Mouse (Mus musculus): Measurements from ENCODE around the gene Kank1. TPM values are rescaled to one million over a fixed set of nuclear protein-coding genes. Genes with fewer than 3 reads are reported as not detected.

Gene Kank1
- polyA plus RNA-seq, 1 experiment from 2014 or later = 23.5 TPM

DNA sequence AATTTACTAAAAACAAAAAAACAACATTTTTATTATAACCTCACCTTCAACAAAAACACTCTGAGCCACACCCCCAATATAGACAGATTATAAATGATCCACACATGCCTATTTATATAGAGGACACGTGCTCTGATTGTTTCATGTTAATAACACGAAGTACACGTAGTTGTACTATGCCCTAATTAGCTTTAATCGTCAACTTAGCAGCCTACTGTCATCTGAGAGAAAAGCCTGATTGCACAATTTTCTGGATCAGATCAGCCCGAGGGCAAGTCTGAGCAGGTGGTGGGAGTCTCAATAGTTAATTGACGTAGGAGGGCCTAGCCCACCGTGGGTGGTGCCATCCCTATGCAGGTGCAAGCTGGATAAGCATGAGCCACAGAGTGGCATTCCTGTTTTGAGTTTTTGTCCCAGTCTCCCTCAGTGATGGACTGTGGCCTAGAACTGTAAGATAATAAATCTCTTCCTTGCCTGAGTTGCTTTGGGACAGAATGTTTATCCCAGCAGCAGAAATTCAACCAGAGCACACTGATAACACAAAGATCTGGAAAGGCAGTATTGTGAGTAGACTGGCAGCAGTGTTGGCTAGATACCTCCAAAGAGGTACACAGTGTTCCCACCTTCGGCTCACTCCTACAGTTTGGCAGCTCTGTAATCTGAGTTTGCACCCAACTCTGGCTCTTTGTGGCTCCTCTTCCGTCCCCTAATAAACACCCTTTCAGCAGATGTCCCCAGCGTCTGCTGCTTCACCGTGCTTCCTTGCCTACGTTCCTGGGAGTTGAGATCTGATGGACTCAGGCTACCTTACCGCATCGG lies 63.3 kb downstream of the Kank1 start:
- Histone ChIP-seq H3K9me3 (no peaks in the 10 kb centered on the region), H3K27ac (replicated peaks) (no peak overlapping the region), H3K27me3 (replicated peaks; ENCODE audit: low read depth, poor library complexity, severe bottlenecking) (no peaks in the 10 kb centered on the region), H3K36me3 (replicated peaks) (no peaks in the 10 kb centered on the region), H3K4me3 (no peak overlapping the region), H3K4me1 (peaks cover 5% of the 10 kb centered on the region; the same call in 1 of the 2 replicates)
- DNase-seq (ENCODE audit: low spot score) = no peak
- WGBS = 87% methylated on average over 14 of the region's 14 CpGs

DNA sequence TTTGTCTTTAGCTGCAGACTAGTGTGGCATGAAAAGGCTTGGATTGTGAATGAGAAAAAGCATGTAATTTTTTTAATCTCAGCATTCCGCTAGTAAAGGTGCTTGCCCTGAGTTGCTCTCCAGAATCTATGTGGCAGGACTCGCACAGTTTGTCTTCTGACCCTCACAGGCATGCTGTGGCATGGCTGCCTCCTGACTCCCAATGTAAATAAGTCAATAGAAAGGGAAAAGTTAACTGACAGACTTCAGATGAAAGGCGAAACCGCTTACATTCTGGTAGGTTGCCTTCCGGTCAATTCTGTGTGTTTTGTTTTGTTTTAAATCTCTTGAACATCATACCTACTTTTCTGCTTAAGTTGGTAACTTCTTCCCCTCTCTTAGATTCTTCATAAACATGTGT lies 64.4 kb downstream of the Kank1 start:
- Histone ChIP-seq H3K27me3 (replicated peaks; ENCODE audit: low read depth, poor library complexity, severe bottlenecking) (no peaks in the 10 kb centered on the region), H3K4me3 (no peak overlapping the region), H3K36me3 (replicated peaks) (no peaks in the 10 kb centered on the region), H3K27ac (replicated peaks) (no peak overlapping the region), H3K4me1 (peaks cover 5% of the 10 kb centered on the region; the same call in 1 of the 2 replicates), H3K9me3 (no peaks in the 10 kb centered on the region)
- no peak for DNase-seq (ENCODE audit: low spot score)
- WGBS = 73% methylated on average over 5 of the region's 5 CpGs

DNA sequence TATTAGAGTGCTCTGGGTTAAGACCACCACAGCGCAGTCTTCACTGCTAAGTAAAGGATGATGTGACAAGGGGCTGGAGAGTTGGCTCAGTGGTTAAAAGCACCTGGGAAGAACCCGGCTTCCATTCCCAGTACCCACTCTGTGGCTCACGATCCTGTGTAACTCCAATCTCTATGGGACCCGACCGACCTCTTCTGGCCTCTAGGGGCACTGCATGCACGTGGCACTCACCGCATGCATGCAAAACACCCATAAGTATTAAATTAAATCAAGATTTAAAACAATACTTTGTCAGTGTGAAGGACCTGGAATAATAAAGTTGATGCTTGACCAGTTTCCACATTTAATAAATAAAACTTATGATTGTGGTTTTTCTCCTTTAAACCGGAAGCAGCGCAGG lies 69.5 kb downstream of the Kank1 start:
- WGBS = 61% methylated on average over 9 of the region's 9 CpGs
- H3K36me3 ChIP-seq (replicated peaks) = no peaks in the 10 kb centered on the region

GRCm38 (mm10) chr19:25308156-25308555 lies 71.4 kb downstream of the Kank1 start:
- Histone ChIP-seq H3K4me1 (peaks cover 41% of the 10 kb centered on the region), H3K4me3 (no peak overlapping the region), H3K27me3 (replicated peaks; ENCODE audit: low read depth, poor library complexity, severe bottlenecking) (no peaks in the 10 kb centered on the region), H3K9me3 (no peaks in the 10 kb centered on the region), H3K27ac (replicated peaks) (no peak overlapping the region), H3K36me3 (replicated peaks) (no peaks in the 10 kb centered on the region)
- WGBS = 49% methylated on average over 2 of the region's 2 CpGs
- no peak for DNase-seq (ENCODE audit: low spot score)

More for the DNA sequence above, 69.5 kb downstream of the Kank1 start:
- Histone ChIP-seq H3K27ac (replicated peaks) (no peak overlapping the region), H3K9me3 (no peaks in the 10 kb centered on the region), H3K27me3 (replicated peaks; ENCODE audit: low read depth, poor library complexity, severe bottlenecking) (no peaks in the 10 kb centered on the region), H3K4me1 (peaks cover 24% of the 10 kb centered on the region), H3K4me3 (no peak overlapping the region)
- no peak for DNase-seq (ENCODE audit: low spot score)

DNA sequence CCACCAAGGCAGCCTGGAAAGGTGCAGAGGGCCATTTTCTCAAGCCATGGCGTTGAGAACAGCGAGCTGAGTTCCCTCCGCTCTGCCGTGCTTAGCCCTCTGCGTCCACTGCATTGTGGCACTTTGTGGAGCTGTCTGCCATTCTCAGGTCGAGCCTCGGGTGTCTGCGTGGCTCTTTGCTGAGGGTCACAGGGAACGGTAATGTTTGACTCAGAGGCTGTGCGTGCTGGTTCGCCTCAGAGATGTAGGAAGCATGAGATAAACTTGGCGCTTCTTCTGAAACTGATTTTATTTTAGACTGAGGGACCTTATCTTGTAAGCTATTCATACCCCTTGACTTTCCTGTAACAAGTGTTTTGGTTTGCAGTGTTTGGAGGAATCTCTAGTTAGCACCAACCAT lies 72.0 kb downstream of the Kank1 start:
- 35% methylated on average over 12 of the region's 12 CpGs for WGBS
- H3K4me1 ChIP-seq = peaks cover 43% of the 10 kb centered on the region
- DNase-seq (ENCODE audit: low spot score) = no peak
- no peaks in the 10 kb centered on the region for H3K36me3 ChIP-seq (replicated peaks)
- H3K27ac ChIP-seq (replicated peaks) = peak overlapping the region; percentile 24; the same call in 1 of the 2 replicates
- no peaks in the 10 kb centered on the region for H3K27me3 ChIP-seq (replicated peaks; ENCODE audit: low read depth, poor library complexity, severe bottlenecking)
- no peaks in the 10 kb centered on the region for H3K9me3 ChIP-seq
- no peak overlapping the region for H3K4me3 ChIP-seq

- Histone ChIP-seq H3K36me3 (replicated peaks) (no peaks in the 10 kb centered on the region), H3K4me3 (no peak overlapping the region), H3K27ac (replicated peaks) (no peak overlapping the region), H3K27me3 (replicated peaks; ENCODE audit: low read depth, poor library complexity, severe bottlenecking) (no peaks in the 10 kb centered on the region), H3K9me3 (no peaks in the 10 kb centered on the region), H3K4me1 (peaks cover 53% of the 10 kb centered on the region)
- 76% methylated on average over 5 of the region's 5 CpGs for WGBS
- no peak for DNase-seq (ENCODE audit: low spot score)
These were observed 74.2 kb downstream of the Kank1 start for GRCm38 (mm10) chr19:25310989-25311388.

DNA sequence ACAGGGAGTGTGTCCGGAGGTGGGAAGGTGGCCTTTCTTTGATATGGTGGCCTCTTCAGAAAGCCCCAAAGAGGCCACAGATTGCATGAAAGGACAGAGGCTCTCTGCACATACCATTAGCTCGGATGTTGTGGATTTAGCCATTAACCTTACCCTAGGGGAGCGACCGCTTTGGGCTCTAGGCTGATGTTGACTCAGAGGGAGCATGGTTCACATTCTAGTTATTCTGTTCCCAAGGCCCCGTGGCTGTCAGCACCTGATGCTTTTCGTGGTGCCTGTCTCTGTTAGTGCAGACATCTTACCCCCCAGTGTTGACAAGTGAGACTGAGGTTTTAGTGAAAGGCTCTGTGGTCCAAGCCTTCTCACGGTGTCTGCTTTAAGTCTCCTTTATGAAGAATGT lies 74.9 kb downstream of the Kank1 start:
- Histone ChIP-seq H3K36me3 (replicated peaks) (no peaks in the 10 kb centered on the region), H3K4me1 (peaks cover 55% of the 10 kb centered on the region), H3K9me3 (no peaks in the 10 kb centered on the region), H3K27ac (replicated peaks) (no peak overlapping the region), H3K27me3 (replicated peaks; ENCODE audit: low read depth, poor library complexity, severe bottlenecking) (no peaks in the 10 kb centered on the region), H3K4me3 (no peak overlapping the region)
- no peak for DNase-seq (ENCODE audit: low spot score)
- WGBS = 55% methylated on average over 7 of the region's 7 CpGs

- peaks cover 34% of the 10 kb centered on the region for H3K4me1 ChIP-seq
- no peaks in the 10 kb centered on the region for H3K36me3 ChIP-seq (replicated peaks)
- DNase-seq (ENCODE audit: low spot score) = no peak
- H3K9me3 ChIP-seq = no peaks in the 10 kb centered on the region
- 0 out of 2 replicates have a peak overlapping the region, but pooled peaks have one; percentile 19 for H3K27ac ChIP-seq (replicated peaks)
- WGBS = 71% methylated on average over 14 of the region's 14 CpGs
- no peak overlapping the region for H3K4me3 ChIP-seq
- H3K27me3 ChIP-seq (replicated peaks; ENCODE audit: low read depth, poor library complexity, severe bottlenecking) = no peaks in the 10 kb centered on the region
These were observed 78.7 kb downstream of the Kank1 start for GRCm38 (mm10) chr19:25315458-25315889.

DNA sequence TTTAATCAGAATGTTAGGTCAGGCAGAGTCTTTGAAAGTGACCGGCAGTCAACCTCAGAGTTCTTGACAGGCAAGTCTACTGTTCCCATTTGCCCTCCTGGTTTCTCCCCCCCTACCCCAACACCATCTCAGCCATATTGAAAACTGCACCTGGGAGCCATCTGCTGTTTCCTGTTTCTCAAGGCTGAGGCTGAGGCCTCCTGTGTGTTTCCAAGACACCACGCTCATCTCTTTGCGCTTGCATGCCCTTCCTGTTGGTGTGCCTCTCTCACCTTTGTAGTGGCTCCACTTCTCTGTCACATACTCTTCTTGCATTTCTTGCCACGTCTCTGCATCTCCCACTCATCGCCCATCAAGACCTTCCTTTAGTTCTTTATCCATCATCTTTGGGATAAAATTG lies 79.2 kb downstream of the Kank1 start:
- 79% methylated on average over 5 of the region's 5 CpGs for WGBS
- H3K4me3 ChIP-seq = no peak overlapping the region
- no peaks in the 10 kb centered on the region for H3K9me3 ChIP-seq
- H3K27me3 ChIP-seq (replicated peaks; ENCODE audit: low read depth, poor library complexity, severe bottlenecking) = no peaks in the 10 kb centered on the region
- peaks cover 34% of the 10 kb centered on the region for H3K4me1 ChIP-seq
- no peak overlapping the region for H3K27ac ChIP-seq (replicated peaks)
- no peak for DNase-seq (ENCODE audit: low spot score)
- no peaks in the 10 kb centered on the region for H3K36me3 ChIP-seq (replicated peaks)

GRCm38 (mm10) chr19:25324265-25324664 lies 87.5 kb downstream of the Kank1 start:
- Histone ChIP-seq H3K9me3 (no peaks in the 10 kb centered on the region), H3K36me3 (replicated peaks) (no peaks in the 10 kb centered on the region), H3K4me1 (peaks cover 16% of the 10 kb centered on the region; the same call in 1 of the 2 replicates), H3K4me3 (no peak overlapping the region), H3K27me3 (replicated peaks; ENCODE audit: low read depth, poor library complexity, severe bottlenecking) (no peaks in the 10 kb centered on the region), H3K27ac (replicated peaks) (no peak overlapping the region)
- WGBS = 82% methylated on average over 7 of the region's 7 CpGs
- no peak for DNase-seq (ENCODE audit: low spot score)

DNA sequence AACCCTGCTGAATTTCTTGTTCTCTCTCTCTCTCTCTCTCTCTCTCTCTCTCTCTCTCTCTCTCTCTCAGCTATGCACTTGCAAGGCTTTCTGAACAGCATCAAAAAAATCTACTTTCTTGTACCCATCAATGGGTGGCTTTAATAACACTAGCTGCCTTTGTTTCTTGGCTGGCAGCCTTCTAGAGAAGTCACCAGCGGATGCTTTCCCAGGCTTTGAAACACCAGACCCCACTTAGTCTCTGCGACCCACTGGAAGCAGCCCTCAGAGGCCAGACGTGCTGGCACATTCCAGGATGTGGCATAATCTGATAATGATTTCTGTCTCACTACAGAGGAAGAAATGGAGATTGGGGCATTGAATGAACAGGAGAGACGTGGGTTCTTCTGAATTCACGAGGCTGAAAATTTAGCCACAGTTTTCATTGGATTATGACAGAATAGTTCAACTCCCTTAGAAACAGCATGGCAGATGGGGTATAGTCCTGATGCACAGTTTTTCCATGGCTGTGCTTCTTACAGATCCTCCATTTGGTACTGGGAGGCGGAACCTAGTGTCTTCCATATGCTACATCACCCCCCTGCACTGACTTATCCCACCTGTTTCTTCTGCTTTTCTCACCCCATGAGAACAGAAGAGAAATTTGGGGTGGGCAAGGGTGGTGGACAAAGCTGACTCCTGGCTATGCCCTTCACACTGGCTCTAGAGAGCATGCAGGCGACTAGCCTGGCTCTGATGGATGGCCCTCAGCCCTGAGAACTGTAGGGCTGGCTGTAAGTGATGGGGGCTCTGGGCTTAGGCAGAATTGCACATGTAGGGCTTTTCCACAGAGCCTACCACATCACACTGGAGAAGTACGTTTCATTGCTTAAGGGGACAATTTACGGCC lies 88.6 kb downstream of the Kank1 start:
- Histone ChIP-seq H3K9me3 (no peaks in the 10 kb centered on the region), H3K4me3 (no peak overlapping the region), H3K27ac (replicated peaks) (no peak overlapping the region), H3K36me3 (replicated peaks) (no peaks in the 10 kb centered on the region), H3K27me3 (replicated peaks; ENCODE audit: low read depth, poor library complexity, severe bottlenecking) (no peaks in the 10 kb centered on the region), H3K4me1 (peaks cover 16% of the 10 kb centered on the region; the same call in 1 of the 2 replicates)
- 75% methylated on average over 9 of the region's 9 CpGs for WGBS
- DNase-seq (ENCODE audit: low spot score) = no peak

DNA sequence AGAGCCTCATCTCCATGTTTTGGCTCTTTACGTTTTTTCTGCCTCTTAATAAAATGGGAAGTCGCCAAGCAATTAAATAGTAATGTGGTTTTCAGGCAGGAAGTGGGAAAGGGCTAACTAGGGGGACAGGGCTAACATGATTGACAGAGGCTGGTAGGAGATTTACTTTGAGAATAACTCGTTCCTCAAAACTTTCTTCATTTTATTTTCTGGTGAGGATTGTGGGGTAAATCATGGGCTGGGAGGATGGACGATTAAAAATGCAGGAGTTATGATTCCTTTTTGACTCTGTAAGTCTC lies 89.2 kb downstream of the Kank1 start:
- 77% methylated on average over 4 of the region's 4 CpGs for WGBS
- Histone ChIP-seq H3K4me3 (no peak overlapping the region), H3K27me3 (replicated peaks; ENCODE audit: low read depth, poor library complexity, severe bottlenecking) (no peaks in the 10 kb centered on the region), H3K9me3 (no peaks in the 10 kb centered on the region), H3K4me1 (peaks cover 16% of the 10 kb centered on the region; the same call in 1 of the 2 replicates), H3K27ac (replicated peaks) (no peak overlapping the region), H3K36me3 (replicated peaks) (no peaks in the 10 kb centered on the region)
- DNase-seq (ENCODE audit: low spot score) = no peak

Data from embryonic facial prominence, embryonic 10.5 days (tissue).